Mouse (Mus musculus): Measurements from ENCODE around the gene Pelo.

GRCm38 (mm10) chr13:115089395-115090025, 476 bp downstream of the Pelo start:
- TF ChIP-seq MYOG (IDR thresholded peaks at IDR 0.05; ENCODE audit: control insufficient read depth in 1 of 3, insufficient read depth in 1 of 3, insufficient read length in 2 of 3, low read depth in 2 of 3) (no peak), POLR2AphosphoS2 (IDR thresholded peaks at IDR 0.05; ENCODE audit: insufficient read length, low read depth) (no peak), POLR2A (IDR thresholded peaks at IDR 0.05; ENCODE audit: insufficient read length, low read depth) (no peak), TCF12 (IDR thresholded peaks at IDR 0.05; ENCODE audit: insufficient read depth, poor library complexity, severe bottlenecking) (no peak), E2F4 (IDR thresholded peaks at IDR 0.05; ENCODE audit: insufficient read depth) (no peak), SRF (IDR thresholded peaks at IDR 0.05; ENCODE audit: control insufficient read depth, insufficient read length, low read depth) (no peak), MYOD1 (IDR thresholded peaks at IDR 0.05; ENCODE audit: control insufficient read depth in 1 of 3, insufficient read length in 2 of 3, low read depth in 2 of 3) (no peak)
